Mouse (Mus musculus): ENCODE data around the gene Kctd10.

DNA sequence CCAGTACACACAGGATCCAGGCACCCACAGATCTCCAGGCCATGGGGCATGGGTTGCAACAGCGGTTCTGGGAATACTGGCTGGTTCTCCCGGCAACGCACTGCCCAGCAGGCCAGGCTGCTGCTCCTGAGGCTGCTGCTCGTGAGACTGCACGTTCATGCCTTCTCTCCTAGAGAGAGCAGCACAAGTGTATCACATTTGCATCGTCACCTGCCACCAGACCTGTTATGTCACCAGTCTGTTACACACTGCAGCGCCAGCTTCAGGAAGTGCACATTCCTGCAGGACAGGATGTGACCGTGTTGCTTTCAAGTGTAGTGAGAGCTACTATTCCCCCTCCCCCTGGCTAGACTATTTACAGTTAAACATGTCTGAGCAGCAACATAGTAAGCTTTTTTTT lies 36.5 kb upstream of the Kctd10 start:
- TF ChIP-seq CEBPB (IDR thresholded peaks at IDR 0.05; ENCODE audit: insufficient read depth, poor library complexity, severe bottlenecking), result no peak
- no peak for TF ChIP-seq POLR2A (IDR thresholded peaks at IDR 0.05; ENCODE audit: insufficient read length, low read depth)
- no peak for TF ChIP-seq TCF12 (IDR thresholded peaks at IDR 0.05; ENCODE audit: insufficient read depth, poor library complexity, severe bottlenecking)
- TF ChIP-seq POLR2AphosphoS2 (IDR thresholded peaks at IDR 0.05; ENCODE audit: insufficient read length, low read depth), result no peak
- TF ChIP-seq SRF (IDR thresholded peaks at IDR 0.05; ENCODE audit: control insufficient read depth, insufficient read length, low read depth), result no peak
- no peak for TF ChIP-seq E2F4 (IDR thresholded peaks at IDR 0.05; ENCODE audit: insufficient read depth)
- TF ChIP-seq MAX (IDR thresholded peaks at IDR 0.05; ENCODE audit: low read depth), result no peak
- TF ChIP-seq MYOD1 (IDR thresholded peaks at IDR 0.05; ENCODE audit: control insufficient read depth in 1 of 3, insufficient read length in 2 of 3, low read depth in 2 of 3), result no peak
- TF ChIP-seq USF1 (IDR thresholded peaks at IDR 0.05; ENCODE audit: low read depth), result no peak
- TF ChIP-seq REST (IDR thresholded peaks at IDR 0.05; ENCODE audit: insufficient read depth, insufficient read length), result no peak
- TF ChIP-seq MYOG (IDR thresholded peaks at IDR 0.05; ENCODE audit: control insufficient read depth in 1 of 3, insufficient read depth in 1 of 3, insufficient read length in 2 of 3, low read depth in 2 of 3), result no peak

Data from myocyte (in vitro differentiated cells).